Mouse (Mus musculus) limb, embryonic 15.5 days (tissue): ENCODE measurements at regions not wholly inside any gene's neighbourhood (a gene's known extent, or its start where the extent isn't known, plus 50 kb on each side); places are given as distances from the start of the nearest gene placed in this dataset.

Experiments
- ATAC-seq: fragments of 200-750 bp; cut with Nextera tagmentation; 2 replicates; pipeline ENCODE4 v1.8.0; 2017; ENCODE audit warnings: low read depth, moderate TSS enrichment; ENCODE audit not compliant: insufficient number of reproducible peaks, low FRiP score, low TSS enrichment
- H3K27ac ChIP-seq: fragments of 300-500 bp; sonication (generic); 2 replicates; pipeline ENCODE4 v1.5.1; 2015; ENCODE audit warnings: moderate library complexity, mild to moderate bottlenecking, inconsistent platforms
- H3K27me3 ChIP-seq: fragments of 300-500 bp; sonication (generic); 2 replicates; pipeline ENCODE4 v1.6.1; 2015; ENCODE audit warnings: inconsistent platforms
- H3K36me3 ChIP-seq: fragments of 300-500 bp; sonication (generic); 2 replicates; pipeline ENCODE4 v1.6.1; 2015; ENCODE audit warnings: inconsistent platforms
- H3K4me1 ChIP-seq: fragments of 300-500 bp; sonication (generic); 2 replicates; pipeline ENCODE4 v1.6.1; 2015; ENCODE audit warnings: inconsistent platforms
- H3K4me2 ChIP-seq: fragments of 300-500 bp; sonication (generic); 2 replicates; pipeline ENCODE4 v1.6.1; 2015; ENCODE audit warnings: mild to moderate bottlenecking, inconsistent platforms
- H3K4me3 ChIP-seq: fragments of 300-500 bp; sonication (generic); 2 replicates; pipeline ENCODE4 v1.5.1; 2015; ENCODE audit warnings: mild to moderate bottlenecking, inconsistent platforms
- H3K9ac ChIP-seq: fragments of 300-500 bp; sonication (generic); 2 replicates; pipeline ENCODE4 v1.6.1; 2015; ENCODE audit warnings: inconsistent platforms
- H3K9me3 ChIP-seq: fragments of 300-500 bp; sonication (generic); 2 replicates; pipeline ENCODE4 v1.6.1; 2016; ENCODE audit warnings: inconsistent platforms
- WGBS: fragments of 180-500 bp; shearing (Covaris S2); methylation state at CpG from one replicate; pipeline ENCODE4 v1.1.7; 2015; 5-methylcytosine and 5-hydroxymethylcytosine counted together

DNA sequence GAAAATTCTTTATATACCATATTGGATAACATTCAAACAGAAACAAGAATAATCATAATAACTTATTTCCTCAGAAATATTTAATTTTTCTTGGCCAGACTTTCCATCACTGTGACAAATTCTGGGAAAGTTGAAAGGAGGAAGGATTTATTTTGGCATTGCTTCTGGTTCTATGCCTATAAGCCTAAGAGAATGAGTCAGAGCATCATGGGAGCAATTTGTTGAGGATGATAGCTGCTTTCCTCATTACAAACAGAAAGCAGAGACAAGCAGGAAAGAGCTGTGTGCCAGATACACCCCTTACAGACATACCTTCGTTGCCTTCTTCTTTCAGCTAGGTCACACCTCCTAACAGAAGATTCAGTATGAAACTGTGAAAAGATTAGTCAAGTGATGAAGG is 115.3 kb downstream of the Rgs21 start:
- H3K4me3 ChIP-seq = no peak overlapping the region
- no peaks in the 10 kb centered on the region for H3K36me3 ChIP-seq
- no peaks in the 10 kb centered on the region for H3K27me3 ChIP-seq
- 23% methylated on average over 1 of the region's 1 CpGs for WGBS
- no peaks in the 10 kb centered on the region for H3K4me1 ChIP-seq
- no peak overlapping the region for H3K4me2 ChIP-seq
- ATAC-seq = no peak
- no peaks in the 10 kb centered on the region for H3K9me3 ChIP-seq
- no peak overlapping the region for H3K9ac ChIP-seq
- H3K27ac ChIP-seq = no peak overlapping the region

DNA sequence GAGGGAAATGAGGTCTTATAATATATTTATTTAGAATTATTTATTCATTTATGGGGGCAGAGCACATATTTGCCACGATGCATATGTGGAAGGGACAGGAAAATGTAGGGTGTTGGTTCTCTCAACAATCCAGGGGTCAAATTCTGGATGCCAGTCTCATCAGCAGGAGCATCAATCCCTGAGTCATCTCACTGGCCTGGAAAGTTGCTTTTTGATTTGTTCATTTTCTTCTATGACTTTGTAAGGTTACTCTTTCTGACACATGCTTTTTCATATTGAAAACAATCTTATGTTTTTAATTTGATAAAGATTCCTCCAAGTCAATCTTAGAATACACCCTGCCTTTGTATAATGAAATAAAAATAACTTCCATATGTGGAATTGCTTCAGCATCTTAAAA is 115.7 kb downstream of the Rgs21 start:
- H3K9me3 ChIP-seq = no peaks in the 10 kb centered on the region
- H3K4me1 ChIP-seq = no peaks in the 10 kb centered on the region
- no peak overlapping the region for H3K4me2 ChIP-seq
- 56% methylated on average over 1 of the region's 1 CpGs for WGBS
- ATAC-seq = no peak
- no peak overlapping the region for H3K27ac ChIP-seq
- H3K9ac ChIP-seq = no peak overlapping the region
- H3K36me3 ChIP-seq = no peaks in the 10 kb centered on the region
- H3K4me3 ChIP-seq = no peak overlapping the region
- no peaks in the 10 kb centered on the region for H3K27me3 ChIP-seq

DNA sequence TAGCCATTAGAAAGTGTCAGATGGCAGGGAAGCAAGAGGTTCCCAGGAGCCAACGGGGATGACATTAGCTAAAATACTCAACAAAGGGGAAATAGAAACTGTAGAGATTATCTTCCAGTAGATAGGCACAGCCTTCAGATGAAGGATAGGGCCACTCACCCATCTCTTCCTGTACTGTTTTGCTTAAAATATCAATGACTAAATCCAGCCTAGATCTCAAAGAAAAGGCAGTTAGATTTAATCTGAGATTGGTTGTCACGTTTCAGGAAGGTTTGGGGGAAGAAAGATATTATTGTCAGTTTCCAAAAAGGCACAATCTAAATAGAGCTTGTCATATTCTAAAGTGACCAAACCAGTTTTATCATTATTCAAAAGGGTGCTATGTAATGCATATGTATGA is 130.8 kb downstream of the Rgs21 start:
- Histone ChIP-seq H3K27ac (no peak overlapping the region), H3K9me3 (no peaks in the 10 kb centered on the region), H3K9ac (no peak overlapping the region), H3K27me3 (no peaks in the 10 kb centered on the region), H3K4me3 (no peak overlapping the region), H3K4me2 (no peak overlapping the region), H3K36me3 (no peaks in the 10 kb centered on the region), H3K4me1 (no peaks in the 10 kb centered on the region)
- 79% methylated on average over 2 of the region's 2 CpGs for WGBS
- ATAC-seq = no peak

- Histone ChIP-seq H3K36me3 (no peaks in the 10 kb centered on the region), H3K4me1 (no peaks in the 10 kb centered on the region), H3K4me3 (no peak overlapping the region), H3K9ac (no peak overlapping the region), H3K4me2 (no peak overlapping the region), H3K27me3 (no peaks in the 10 kb centered on the region), H3K9me3 (no peaks in the 10 kb centered on the region), H3K27ac (no peak overlapping the region)
- ATAC-seq = no peak
- WGBS = 87% methylated on average over 2 of the region's 2 CpGs
These were observed 134.7 kb downstream of the Rgs21 start for GRCm38 (mm10) chr1:144432816-144433215.

DNA sequence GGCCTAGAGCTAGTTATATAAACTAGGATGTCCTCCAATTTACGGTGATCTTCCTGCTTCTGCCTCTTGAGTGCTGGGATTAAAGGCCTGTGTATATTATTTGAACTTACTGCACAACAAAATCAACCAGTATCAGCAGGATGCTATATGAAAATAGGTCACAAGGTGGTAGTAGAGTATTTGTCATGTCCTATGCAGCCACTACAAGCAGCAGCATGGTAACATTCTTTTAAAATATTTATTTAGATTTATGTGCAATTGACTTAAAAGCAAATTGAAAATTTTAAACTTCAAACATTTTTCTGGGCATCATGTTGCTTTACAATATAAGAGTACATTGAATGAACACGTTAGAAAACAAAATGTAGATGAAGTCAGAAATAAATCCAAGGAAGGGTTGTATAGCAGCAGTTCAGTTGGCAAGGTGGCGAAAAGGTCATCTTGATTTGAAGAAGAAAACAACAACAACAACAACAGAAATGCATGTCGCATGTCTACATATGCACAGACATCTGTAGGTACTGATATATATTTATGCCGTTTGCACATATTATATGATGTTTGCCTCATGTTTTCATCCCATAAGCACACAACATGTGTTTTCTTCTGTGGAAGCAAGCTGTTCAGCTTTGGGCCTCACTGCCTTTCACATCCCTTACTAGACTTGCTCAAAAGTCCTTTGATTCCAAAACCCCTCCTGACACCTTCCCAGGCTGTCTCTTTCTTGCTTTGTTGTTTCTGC is 135.8 kb downstream of the Rgs21 start:
- Histone ChIP-seq H3K36me3 (no peaks in the 10 kb centered on the region), H3K27ac (no peak overlapping the region), H3K27me3 (no peaks in the 10 kb centered on the region), H3K4me2 (no peak overlapping the region), H3K4me3 (no peak overlapping the region), H3K9me3 (no peaks in the 10 kb centered on the region), H3K4me1 (no peaks in the 10 kb centered on the region), H3K9ac (no peak overlapping the region)
- no peak for ATAC-seq
- WGBS = 84% methylated on average over 5 of the region's 5 CpGs

GRCm38 (mm10) chr1:144421374-144421773 is 146.1 kb downstream of the Rgs21 start:
- WGBS = 77% methylated on average over 2 of the region's 2 CpGs
- Histone ChIP-seq H3K27me3 (no peaks in the 10 kb centered on the region), H3K36me3 (no peaks in the 10 kb centered on the region), H3K27ac (no peak overlapping the region), H3K4me1 (no peaks in the 10 kb centered on the region), H3K9ac (no peak overlapping the region), H3K4me3 (no peak overlapping the region), H3K9me3 (no peaks in the 10 kb centered on the region), H3K4me2 (no peak overlapping the region)
- ATAC-seq = no peak

DNA sequence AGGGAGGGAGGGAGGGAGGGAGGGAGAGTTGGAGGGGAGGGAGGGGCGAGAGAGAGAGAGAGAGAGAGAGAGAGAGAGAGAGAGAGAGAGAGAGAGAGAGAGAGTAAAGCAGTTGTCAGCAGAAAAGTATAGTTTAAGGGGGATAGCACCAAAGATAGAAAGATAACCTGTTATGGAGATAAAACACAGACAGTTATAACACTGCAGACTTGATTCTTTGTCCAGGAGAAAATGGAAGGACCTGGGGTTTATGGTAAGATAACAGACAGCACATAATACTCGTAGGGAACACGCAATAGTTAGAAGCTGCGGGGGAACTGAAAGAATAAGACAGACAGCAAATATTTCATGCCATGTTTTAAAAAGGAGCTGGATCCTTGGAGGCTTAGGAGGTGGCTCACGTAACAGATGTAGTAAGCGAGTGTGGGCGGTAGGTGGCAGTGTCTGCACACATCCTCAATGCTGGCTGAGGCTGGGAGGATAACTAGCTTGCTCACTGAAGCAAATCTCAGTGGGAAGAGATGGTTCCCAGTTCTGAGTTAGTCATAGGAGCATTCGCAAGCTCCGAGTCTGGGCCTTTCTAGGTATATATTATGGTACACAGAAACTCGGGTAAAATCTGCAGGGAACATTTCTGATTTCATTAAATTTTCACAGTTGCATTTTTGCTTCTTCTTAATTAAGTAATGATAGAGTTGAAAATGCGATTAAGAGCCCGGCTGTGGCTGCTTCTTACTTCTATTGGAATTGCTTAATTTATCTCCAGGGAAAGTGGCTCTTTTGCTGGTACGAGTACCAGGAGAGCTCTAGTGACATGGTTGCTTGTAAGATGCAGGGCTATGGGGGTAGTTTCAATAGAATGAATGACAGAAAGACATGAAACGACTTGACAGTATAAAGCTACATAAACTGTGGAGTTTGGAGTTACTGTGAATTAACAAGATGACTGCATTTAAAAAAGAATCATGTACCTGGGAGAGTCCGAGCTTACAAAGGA is 157.6 kb upstream of the Rgs1 start:
- H3K4me1 ChIP-seq = no peaks in the 10 kb centered on the region
- H3K9me3 ChIP-seq = no peaks in the 10 kb centered on the region
- ATAC-seq = no peak; the same call in 1 of the 2 replicates
- no peaks in the 10 kb centered on the region for H3K36me3 ChIP-seq
- H3K4me3 ChIP-seq = no peak overlapping the region
- no peak overlapping the region for H3K4me2 ChIP-seq
- H3K9ac ChIP-seq = no peak overlapping the region
- WGBS = 36% methylated on average over 14 of the region's 15 CpGs
- H3K27ac ChIP-seq = no peak overlapping the region
- H3K27me3 ChIP-seq = no peaks in the 10 kb centered on the region

- no peak for ATAC-seq
- H3K9ac ChIP-seq = no peak overlapping the region
- H3K27ac ChIP-seq = no peak overlapping the region
These were observed 156.7 kb upstream of the Rgs1 start for GRCm38 (mm10) chr1:144405724-144406123.

DNA sequence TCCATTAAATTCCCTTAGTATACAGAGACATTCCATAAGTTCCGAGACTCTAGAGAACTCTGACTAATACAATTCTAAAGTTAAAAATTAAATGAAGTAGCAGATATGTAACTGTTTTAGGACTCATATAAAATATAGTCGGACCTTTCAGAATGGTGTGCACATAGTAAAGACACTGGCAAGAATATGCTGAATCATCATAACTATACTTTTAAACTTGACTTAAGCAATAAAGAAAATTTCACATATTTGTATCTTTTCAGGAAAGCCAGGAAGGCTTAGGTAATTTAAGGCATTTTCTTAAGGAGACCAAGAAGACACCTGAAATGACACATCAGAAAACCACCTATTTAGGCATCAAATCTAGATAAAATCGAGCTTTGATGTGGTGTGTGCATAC is 156.0 kb upstream of the Rgs1 start:
- ATAC-seq = no peak

More at GRCm38 (mm10) chr1:144405724-144406123, 156.7 kb upstream of the Rgs1 start:
- no peaks in the 10 kb centered on the region for H3K9me3 ChIP-seq
- no peaks in the 10 kb centered on the region for H3K36me3 ChIP-seq
- no peak overlapping the region for H3K4me3 ChIP-seq
- H3K4me2 ChIP-seq = no peak overlapping the region
- no peaks in the 10 kb centered on the region for H3K4me1 ChIP-seq
- H3K27me3 ChIP-seq = no peaks in the 10 kb centered on the region

GRCm38 (mm10) chr1:144379991-144380594 is 131.1 kb upstream of the Rgs1 start:
- Histone ChIP-seq H3K36me3 (no peaks in the 10 kb centered on the region), H3K4me2 (no peak overlapping the region), H3K9ac (no peak overlapping the region), H3K27ac (no peak overlapping the region), H3K4me1 (no peaks in the 10 kb centered on the region), H3K9me3 (no peaks in the 10 kb centered on the region), H3K27me3 (no peaks in the 10 kb centered on the region), H3K4me3 (no peak overlapping the region)
- 44% methylated on average over 3 of the region's 3 CpGs for WGBS
- no peak for ATAC-seq

More for the DNA sequence above, 156.0 kb upstream of the Rgs1 start:
- Histone ChIP-seq H3K4me3 (no peak overlapping the region), H3K36me3 (no peaks in the 10 kb centered on the region), H3K27ac (no peak overlapping the region), H3K4me2 (no peak overlapping the region), H3K9ac (no peak overlapping the region), H3K4me1 (no peaks in the 10 kb centered on the region), H3K27me3 (no peaks in the 10 kb centered on the region), H3K9me3 (no peaks in the 10 kb centered on the region)
- 62% methylated on average over 3 of the region's 3 CpGs for WGBS

DNA sequence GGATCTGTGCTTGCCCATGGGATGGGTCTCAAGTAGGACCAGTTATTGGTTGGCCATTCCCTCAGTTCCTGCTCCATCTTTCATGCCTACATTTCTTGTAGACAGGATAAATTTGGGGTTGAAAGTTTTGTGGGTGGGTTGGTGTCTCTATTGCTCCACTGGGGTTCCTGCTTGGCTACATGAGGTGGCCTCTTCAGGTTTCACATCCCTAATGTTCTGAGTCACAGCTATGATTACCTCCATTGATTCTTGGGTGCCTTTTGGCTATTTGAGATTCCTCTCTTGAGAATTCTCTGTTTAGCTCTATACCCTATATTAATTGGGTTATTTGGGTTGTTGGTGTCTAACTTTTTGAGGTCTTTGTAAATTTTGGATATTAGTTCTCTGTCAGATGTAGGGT is 125.1 kb upstream of the Rgs1 start:
- no peaks in the 10 kb centered on the region for H3K4me1 ChIP-seq
- no peak overlapping the region for H3K9ac ChIP-seq
- H3K4me3 ChIP-seq = no peak overlapping the region
- H3K27ac ChIP-seq = no peak overlapping the region
- no peaks in the 10 kb centered on the region for H3K36me3 ChIP-seq
- no peaks in the 10 kb centered on the region for H3K9me3 ChIP-seq
- H3K27me3 ChIP-seq = no peaks in the 10 kb centered on the region
- no peak for ATAC-seq
- no peak overlapping the region for H3K4me2 ChIP-seq

DNA sequence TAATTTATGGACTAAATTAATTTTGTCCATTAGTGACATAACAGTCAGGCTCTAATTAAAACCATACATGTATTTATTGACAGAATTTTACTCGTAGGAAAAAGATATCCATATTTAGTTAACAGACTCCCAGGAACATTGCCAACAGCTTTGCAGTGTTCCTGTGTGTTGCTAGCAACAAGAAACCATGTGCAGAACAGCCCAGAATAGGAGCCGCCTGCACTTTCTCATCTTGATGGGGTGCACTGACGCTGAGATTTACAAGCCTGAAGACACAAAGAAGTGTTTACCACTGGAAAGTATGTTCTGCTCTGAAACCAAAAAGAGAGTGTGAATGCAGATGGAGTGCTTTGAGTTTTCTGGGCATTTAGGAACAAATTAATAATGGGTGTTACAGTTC is 118.5 kb upstream of the Rgs1 start:
- H3K36me3 ChIP-seq = no peaks in the 10 kb centered on the region
- no peak overlapping the region for H3K9ac ChIP-seq
- H3K4me3 ChIP-seq = no peak overlapping the region
- H3K27ac ChIP-seq = no peak overlapping the region
- no peaks in the 10 kb centered on the region for H3K27me3 ChIP-seq
- no peak for ATAC-seq
- no peak overlapping the region for H3K4me2 ChIP-seq
- 23% methylated on average over 3 of the region's 3 CpGs for WGBS
- no peaks in the 10 kb centered on the region for H3K9me3 ChIP-seq
- no peaks in the 10 kb centered on the region for H3K4me1 ChIP-seq
